Mouse (Mus musculus): ENCODE results near the gene Asb12.
"Not testable (repeated sequence)": the region's sequence is repeated elsewhere in the genome, so short reads cannot be mapped to it uniquely, and the experiment has no call there.

Gene Asb12

DNA sequence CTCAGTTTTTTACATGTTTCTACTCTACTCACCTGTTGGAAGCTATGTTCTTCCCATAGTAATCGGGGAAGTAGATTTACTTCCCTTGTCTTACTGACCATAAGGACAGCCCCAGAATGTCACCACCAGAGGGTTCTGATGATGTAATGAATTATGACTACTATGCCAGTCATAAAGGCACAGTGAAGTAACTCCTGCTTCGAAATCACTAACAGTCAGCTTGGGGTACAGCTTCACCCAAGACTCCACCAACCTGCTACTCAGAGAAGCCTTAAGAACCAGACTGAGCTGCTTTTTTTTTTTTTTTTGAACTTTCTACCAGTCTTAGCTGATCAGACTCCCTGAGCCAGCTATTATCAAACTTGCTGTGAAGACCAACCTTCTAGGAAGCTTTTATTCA is at the start of gene Asb12, which contains the start of gene Pfn5:
Gene Asb12 (minus strand): TSS at position 101 of the 400 bp plus-strand sequence.
Gene Pfn5 (plus strand): TSS at position 218 of the 400 bp plus-strand sequence.
- in situ Hi-C loops (cut with MboI, MseI): no loop called here

DNA sequence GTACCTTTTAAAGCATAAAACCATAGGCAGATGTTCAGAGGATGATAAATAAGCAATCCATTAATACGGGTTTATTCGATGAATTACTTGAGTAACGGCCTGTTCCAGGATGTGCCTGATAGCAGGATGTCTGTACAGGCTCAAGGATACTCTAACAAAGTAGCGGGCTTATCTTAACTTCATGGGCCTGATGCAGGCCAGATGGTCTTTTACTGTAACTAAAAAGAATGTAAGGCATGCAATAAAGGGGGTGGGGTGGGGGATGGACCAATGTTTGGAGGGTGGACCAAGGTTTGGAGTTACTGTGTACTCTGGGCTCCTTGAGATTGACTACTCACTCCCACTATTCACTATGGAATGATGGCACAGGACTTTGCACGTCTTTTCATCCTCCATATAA is 42.8 kb upstream of the Asb12 start:
- in situ Hi-C loops (cut with MboI, MseI): no loop called here

DNA sequence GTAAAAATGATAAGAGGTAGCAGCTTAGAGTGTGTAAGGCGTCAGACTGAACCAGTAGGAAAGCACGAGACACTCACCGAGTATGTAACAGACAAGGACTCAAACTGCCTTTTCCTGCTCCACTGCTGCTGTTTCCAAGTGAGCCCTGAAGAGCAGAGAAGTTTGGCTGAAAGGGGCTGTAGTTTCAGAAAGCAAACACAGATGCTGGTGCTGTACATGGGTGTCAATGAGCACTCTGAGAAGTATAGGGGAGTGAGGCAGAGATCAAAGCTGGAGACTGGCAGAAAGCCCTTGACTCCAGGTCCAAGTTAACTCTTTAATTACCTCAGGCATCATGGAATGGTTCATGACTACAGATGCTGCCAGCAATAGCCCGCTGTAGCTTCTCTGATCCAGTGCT is 3.5 kb downstream of the Asb12 start:
- in situ Hi-C loops (cut with MboI, MseI): no loop called here

DNA sequence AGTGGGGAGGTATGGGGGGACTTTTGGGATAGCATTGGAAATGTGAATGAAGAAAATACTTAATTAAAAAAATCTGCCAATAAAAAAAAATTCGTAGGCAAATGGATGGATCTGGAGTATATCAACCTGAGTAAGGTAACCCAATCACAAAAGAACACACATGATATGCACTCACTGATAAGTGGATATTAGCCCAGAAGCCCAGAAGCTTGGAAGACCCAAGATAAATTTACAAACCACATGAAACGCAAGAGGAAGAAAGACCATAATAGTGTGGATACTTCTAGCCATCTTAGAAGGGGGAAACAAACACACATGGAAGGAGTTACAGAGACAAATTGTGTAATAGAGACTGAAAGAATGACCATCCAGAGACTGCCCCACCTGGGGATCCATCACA is 22.3 kb downstream of the Asb12 start:
- in situ Hi-C loops (cut with MboI, MseI): not testable (repeated sequence)

DNA sequence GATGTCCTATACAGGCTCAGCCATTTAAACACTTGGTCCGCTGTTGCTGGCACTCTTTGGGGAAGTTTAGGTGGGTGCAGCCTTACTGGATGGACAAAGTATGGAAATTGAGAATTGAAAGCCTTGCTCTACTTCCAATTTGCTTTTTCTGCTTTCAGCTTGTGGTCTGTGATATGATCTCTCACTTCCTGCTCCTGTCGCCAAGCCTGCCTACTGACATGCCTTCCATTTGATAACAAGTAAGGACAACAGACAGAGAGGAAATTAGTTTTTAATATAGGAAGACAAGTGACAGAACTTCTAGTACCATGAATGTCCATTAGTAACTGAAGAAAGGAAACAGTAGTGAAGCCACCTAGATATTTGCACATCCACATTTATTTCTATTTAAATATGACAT is 32.6 kb downstream of the Asb12 start:
- in situ Hi-C loops (cut with MboI, MseI): no loop called here

DNA sequence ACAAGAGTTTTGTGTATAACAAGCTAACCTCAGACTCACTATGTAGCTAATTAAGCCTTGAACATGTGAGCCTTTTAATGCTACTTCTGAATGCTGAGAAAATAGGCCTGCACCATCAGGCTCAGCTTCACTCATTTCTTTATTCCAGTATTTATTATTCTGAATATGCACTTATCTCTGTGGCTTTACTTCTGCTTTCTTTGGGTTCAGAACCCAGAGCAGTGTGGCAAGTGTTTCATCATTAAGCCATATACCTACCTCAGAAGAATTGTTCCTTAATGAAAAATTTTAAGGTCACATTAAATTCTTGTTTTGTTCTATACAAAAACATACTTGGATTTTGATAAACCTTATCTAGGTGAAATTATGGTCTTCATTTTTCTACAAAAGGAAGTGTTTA is 33.9 kb downstream of the Asb12 start:
- in situ Hi-C loops (cut with MboI, MseI): no loop called here

DNA sequence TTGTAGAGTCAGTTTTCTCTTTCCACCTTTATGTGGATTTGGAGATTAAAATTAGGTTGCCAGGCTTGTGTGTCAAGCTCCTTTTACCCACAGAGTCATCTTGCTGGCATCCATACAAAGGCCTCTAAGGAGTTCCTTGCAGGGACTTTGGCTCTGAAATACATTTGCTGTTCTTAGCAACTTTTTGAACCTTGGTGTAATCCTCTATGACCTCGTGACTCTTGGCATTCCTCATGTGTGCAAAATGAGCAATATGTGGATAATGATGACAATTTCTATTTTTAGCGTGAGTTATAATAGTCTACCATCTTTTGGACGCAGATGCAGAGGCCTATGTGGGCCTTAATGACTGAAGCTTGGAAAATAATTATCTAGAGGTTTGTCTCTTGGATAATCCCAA is 100.6 kb downstream of the Asb12 start:
- in situ Hi-C loops (cut with MboI, MseI): no loop called here

DNA sequence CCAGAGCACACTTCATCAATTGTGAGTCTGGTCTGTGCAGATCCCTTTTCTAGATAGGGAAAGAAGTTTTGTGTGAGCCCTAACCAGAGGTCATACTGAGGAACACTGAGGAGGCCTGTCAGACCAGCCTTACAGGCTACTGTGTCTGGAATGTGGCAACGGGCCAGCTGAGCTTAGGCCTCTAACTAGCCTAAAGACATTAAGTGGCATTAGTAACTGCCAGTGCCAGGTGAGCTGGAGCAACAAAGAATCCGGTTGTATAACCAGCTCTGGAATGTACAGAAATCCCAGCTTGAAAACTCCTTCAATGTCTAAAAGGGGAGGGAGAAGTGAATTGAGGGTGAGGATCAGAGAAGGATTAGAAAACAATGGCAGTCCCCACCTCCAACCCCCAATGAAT is 111.9 kb downstream of the Asb12 start:
- in situ Hi-C loops (cut with MboI, MseI): loop anchor here (10.0 kb wide), 1 partner anchor 669 kb away; no protein-coding TSS in a partner anchor

DNA sequence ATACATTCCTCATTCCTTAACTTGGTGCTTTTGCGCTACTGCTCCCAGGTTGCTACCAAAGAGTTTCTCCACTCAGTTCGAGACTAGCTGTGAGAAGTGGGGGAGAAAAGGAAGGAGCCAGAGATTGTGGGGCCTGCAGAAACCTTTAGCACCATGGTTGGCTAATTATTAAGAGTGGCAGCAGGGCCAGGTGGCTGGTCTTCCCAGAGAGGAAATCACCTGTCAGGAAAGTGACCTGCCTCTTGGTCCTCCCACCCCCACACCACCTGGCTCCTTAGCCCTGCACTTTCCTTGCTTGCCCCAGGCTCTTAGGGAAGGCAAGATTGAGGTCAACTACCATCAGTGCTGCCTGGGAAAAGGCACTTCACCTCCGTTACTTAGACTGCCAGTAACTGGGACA is 112.6 kb downstream of the Asb12 start:
- in situ Hi-C loops (cut with MboI, MseI): loop anchor here (10.0 kb wide), 1 partner anchor 670 kb away; no protein-coding TSS in a partner anchor

DNA sequence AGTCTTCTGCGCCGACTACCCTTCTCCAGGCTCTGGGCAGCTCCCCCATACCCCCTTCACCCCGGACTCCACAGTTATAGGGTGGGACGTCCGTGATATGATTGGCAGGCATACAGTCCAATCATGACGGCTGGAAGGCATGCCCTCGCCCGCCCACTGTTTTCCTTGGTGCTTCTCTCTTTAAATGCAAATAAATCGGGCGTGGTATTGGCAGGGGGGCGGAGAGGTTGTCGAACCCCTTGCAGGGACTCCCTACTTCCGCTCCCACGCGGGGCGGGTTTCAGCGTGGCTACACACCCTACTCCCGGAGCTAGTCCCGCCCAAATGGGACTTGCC is 113.0 kb downstream of the Asb12 start, which contains the start of gene Amer1:
Gene Amer1 (minus strand): TSS at position 97 of the 336 bp plus-strand sequence.
- in situ Hi-C loops (cut with MboI, MseI): loop anchor here (10.0 kb wide), 1 partner anchor 670 kb away; no protein-coding TSS in a partner anchor

DNA sequence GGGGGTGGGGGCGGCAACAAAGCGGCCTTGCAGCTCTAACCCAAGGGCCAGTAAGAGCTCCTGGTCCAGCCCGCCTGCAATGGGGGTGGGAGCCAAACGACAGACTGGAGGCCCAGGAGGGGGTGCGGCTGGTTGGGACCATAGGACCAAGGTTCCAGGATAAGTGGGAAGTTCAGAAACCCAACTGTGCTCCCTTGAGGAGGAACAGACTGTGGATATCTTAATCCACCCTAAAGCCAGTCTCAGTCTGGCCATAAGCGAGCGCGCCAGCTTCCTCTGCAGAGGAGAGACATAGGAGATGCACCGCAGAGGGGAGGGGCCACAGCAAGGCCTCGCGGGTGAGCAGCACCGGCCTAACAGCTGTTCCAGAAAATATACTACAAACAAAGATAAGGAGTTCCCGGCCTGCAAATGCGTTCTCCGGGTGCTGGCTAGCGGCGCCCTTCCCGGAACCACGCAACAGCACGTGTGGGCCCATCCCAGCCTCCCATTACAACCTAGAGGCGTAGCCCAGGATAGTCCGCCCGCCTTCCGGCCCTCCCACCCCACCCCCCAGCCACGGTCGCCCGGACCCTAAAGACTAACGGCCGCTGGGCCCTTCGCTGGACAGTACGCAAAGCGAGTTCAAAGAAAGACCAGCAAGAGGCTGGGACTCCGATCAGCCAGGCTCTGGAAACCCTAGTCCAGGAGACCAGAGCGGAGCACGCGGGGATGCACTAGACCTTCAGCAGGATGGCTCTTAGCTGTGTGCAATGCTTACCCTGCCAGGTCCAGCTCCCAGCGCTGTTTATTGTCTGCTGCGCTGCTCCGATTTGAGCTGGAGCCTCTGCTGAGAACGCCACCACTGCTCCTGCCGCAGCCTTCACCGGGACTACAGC is 113.7 kb downstream of the Asb12 start:
- in situ Hi-C loops (cut with MboI, MseI): loop anchor here (10.0 kb wide), 1 partner anchor 671 kb away; no protein-coding TSS in a partner anchor

DNA sequence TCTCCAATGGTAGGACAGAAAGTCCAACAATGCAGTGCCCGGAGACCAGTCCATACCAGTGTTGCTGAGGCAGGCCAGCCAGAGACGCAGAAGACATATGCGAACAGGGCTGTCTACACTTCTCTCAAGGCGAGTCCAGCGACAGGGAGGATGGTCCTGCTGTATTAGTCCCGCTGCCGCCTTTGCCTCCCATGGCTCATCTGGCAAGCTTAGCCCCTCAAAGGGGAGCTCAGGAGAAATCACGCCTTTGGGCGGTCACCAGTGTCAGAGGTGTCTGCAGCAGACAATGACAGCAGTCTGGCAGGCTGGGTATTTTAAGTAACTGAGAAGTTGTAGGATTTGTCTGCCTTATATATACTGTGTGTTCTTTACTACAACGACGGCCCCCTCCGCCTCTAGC is 114.4 kb downstream of the Asb12 start:
- in situ Hi-C loops (cut with MboI, MseI): loop anchor here (10.0 kb wide), 1 partner anchor 671 kb away; no protein-coding TSS in a partner anchor

DNA sequence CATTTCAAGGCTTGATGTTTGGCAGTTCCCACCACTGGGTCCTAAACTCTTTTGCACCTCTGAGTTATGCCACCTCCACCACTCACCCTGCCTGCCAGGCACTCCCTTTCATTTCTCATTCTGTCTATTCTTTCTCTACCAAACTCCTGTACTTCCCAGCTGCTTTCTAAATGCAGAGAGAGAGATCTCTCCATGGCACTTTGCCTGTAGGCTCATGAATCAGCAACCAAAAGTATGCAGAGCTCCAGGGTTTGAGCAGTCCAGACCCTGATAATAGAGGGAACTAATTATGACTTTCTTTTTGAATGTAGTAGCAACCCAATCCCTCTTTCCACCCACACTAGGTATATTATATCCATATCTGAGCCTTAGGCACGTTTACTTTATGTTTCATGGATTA is 115.5 kb downstream of the Asb12 start:
- in situ Hi-C loops (cut with MboI, MseI): loop anchor here (10.0 kb wide), 1 partner anchor 673 kb away; no protein-coding TSS in a partner anchor

DNA sequence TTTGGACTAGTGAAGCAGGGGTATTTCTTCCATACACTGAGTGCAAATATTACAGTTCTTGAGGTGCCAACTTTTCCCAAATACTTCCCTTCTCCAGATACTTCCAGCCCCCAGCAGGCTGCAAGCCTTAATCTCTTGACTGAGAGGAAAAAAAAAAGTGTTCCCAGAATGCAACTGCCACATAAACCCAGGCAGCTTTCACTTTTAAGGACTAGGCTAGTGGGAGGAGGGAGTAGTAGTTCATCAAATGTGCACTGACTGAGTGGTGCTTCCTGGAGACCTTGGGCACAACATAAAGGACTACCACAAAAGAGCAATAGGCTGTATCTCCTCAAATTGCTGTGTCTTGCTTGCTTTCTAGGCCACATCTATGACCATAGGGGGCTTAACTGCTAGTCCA is 116.5 kb downstream of the Asb12 start:
- in situ Hi-C loops (cut with MboI, MseI): loop anchor here (10.0 kb wide), 1 partner anchor 674 kb away; no protein-coding TSS in a partner anchor

DNA sequence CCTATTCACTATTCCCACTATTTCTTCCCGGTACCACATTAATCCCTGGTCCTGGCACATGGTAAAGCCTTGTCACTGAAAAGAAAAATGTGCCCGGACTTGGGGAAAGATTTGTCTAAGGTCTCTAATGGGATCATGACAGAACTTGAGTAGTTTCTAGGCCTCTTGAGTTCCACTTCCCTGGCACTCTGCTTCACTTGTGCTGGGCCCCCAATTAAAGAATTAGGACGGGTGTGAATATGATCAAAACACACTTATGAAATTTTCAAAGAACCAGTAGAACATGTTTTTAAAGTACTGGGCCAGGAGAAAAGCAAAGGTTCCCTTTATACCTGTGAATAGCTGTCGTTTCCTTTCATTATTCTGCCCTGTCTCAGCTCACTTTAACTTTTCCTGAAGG is 119.3 kb downstream of the Asb12 start:
- in situ Hi-C loops (cut with MboI, MseI): no loop called here

DNA sequence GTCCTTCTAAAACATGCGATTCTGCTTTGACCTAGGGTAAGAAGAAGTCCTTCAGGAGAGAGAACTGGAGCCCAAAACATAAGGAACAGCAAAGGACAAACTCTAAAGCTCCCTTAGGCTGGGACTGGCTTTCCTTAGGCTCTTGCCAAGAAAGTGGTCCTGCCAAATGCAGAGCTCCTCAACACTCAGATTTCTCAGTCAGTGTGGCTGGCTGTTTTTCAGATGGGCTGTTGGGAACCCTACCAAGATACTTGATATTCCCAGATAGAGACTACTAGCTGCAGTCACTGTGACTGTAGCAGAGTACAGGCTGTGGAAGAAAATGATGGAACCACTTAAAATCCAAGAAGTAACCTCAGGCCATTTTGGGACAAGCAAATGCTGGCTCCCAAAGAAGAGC is 120.6 kb downstream of the Asb12 start:
- in situ Hi-C loops (cut with MboI, MseI): no loop called here

All from T-helper 1 cell (primary cell).